Mouse (Mus musculus): ENCODE measurements at regions not wholly inside any gene's neighbourhood (a gene's known extent, or its start where the extent isn't known, plus 50 kb on each side); places are given as distances from the start of the nearest gene placed in this dataset.

DNA sequence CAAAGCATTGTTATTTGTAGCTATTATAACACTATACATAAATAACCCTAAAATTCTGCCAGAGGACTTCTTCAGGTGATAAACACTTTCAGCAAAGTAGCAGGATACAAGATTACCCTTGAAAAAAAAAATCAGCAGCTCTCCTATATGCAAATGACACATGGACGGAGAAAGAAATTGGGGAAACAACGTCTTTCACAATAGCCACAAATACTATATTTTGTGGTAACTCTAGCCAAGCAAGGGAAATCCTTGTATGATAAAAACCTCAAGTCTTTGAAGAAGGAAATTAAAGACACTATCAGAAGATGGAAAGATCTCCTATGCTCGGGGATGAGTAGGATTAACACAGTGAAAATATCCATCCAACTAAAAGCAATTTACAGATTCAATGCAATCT is 344.4 kb upstream of the Fbxo33 start:
- DNase-seq (ENCODE audit: low spot score), result no peak
- Histone ChIP-seq H3K36me3 (no peaks in the 10 kb centered on the region), H3K4me1 (replicated peaks) (no peaks in the 10 kb centered on the region), H3K27ac (no peak overlapping the region), H3K9me3 (no peaks in the 10 kb centered on the region), H3K27me3 (ENCODE audit: insufficient read depth, poor library complexity, severe bottlenecking) (no peaks in the 10 kb centered on the region), H3K4me3 (no peak overlapping the region)
- 91% methylated on average over 3 of the region's 3 CpGs for WGBS

DNA sequence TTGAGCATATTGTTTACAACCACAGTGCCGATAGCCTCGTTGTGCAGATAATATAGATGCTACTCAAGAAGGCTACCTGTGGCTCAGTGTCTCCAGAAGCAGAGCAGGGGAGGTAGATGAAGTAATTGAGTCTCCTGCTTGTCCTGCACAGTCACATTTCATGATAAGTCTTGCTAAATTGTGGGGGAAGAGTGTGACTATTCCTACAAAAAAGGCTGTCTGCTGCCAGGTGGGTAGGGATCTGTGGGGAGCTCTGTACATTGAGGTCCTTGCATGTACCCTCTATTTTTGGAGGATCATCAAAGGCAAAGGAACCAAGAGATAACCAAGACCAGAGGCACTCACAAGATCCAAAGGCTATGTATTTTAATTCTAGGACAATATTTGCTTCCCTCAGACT is 320.3 kb upstream of the Fbxo33 start:
- no peak overlapping the region for H3K4me3 ChIP-seq
- WGBS, result 85% methylated on average over 2 of the region's 2 CpGs

DNA sequence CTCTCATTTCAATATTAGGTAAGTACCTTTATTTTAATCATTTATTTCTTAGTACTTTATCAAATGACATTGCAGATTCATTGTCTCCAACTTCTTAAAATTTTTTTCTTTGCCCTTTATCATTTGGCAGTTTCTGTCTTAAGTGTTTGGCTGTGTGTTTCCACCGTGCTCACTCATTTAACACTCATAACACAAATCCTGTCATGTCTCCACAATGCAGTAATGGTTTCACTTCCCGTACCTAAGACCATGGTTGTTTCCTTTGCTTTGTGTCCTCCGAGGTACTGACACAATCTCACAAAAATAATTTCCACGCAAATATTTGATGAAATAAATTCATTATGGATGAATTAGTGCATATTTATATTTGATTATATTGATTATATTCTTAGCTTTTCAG is 311.0 kb upstream of the Fbxo33 start:
- H3K36me3 ChIP-seq, result no peaks in the 10 kb centered on the region
- no peaks in the 10 kb centered on the region for H3K27me3 ChIP-seq (ENCODE audit: insufficient read depth, poor library complexity, severe bottlenecking)
- no peak for DNase-seq (ENCODE audit: low spot score)
- no peaks in the 10 kb centered on the region for H3K4me1 ChIP-seq (replicated peaks)
- no peak overlapping the region for H3K27ac ChIP-seq
- H3K4me3 ChIP-seq, result no peak overlapping the region
- 92% methylated on average over 4 of the region's 4 CpGs for WGBS
- no peaks in the 10 kb centered on the region for H3K9me3 ChIP-seq

More for the DNA sequence above, 320.3 kb upstream of the Fbxo33 start:
- Histone ChIP-seq H3K9me3 (no peaks in the 10 kb centered on the region), H3K27me3 (ENCODE audit: insufficient read depth, poor library complexity, severe bottlenecking) (no peaks in the 10 kb centered on the region), H3K36me3 (no peaks in the 10 kb centered on the region), H3K4me1 (replicated peaks) (no peaks in the 10 kb centered on the region), H3K27ac (no peak overlapping the region)
- no peak for DNase-seq (ENCODE audit: low spot score)

DNA sequence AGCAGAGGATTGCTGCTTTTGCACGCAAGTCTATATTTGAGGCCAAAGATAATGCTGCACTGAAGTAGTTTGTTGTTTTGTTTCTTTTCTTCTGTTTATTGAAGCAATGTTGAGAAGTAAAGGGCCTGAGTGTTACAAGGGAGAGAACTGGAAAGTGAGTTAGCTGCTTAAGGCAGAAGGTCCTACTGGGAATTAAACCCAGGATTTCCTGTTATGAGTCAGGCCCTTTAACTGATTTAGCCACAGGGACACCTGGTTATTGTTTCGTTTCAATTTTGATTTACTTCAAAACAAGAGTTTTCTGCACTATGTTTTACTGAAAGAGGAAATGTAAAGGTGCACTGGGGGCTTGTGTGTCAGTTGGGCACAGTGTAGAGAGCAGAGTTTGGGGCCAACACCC is 303.8 kb upstream of the Fbxo33 start:
- Histone ChIP-seq H3K36me3 (no peaks in the 10 kb centered on the region), H3K27ac (no peak overlapping the region), H3K4me3 (no peak overlapping the region), H3K9me3 (no peaks in the 10 kb centered on the region), H3K4me1 (replicated peaks) (no peaks in the 10 kb centered on the region), H3K27me3 (ENCODE audit: insufficient read depth, poor library complexity, severe bottlenecking) (no peaks in the 10 kb centered on the region)
- WGBS, result 93% methylated on average over 2 of the region's 2 CpGs
- no peak for DNase-seq (ENCODE audit: low spot score)

DNA sequence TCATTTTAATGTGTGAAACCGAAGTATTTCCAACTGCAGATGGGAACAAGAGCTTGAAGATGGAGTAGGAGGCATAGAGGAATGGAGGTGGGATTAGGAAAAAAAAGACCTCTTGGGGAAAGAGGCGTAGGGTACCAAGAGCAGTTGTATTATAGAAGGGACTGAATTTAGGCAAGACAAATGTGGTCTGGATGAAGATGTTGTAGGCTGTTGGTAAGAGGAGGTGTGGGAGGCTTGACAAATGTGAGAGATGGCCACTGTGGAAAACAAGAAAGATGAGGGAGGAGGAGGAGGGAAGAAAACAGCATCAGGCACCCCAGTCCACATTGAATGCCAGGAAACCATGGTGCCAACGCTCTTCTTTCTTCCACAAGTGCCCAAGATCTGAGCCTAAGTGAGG is 302.4 kb upstream of the Fbxo33 start:
- WGBS, result 87% methylated on average over 3 of the region's 3 CpGs
- Histone ChIP-seq H3K27ac (no peak overlapping the region), H3K27me3 (ENCODE audit: insufficient read depth, poor library complexity, severe bottlenecking) (no peaks in the 10 kb centered on the region)

DNA sequence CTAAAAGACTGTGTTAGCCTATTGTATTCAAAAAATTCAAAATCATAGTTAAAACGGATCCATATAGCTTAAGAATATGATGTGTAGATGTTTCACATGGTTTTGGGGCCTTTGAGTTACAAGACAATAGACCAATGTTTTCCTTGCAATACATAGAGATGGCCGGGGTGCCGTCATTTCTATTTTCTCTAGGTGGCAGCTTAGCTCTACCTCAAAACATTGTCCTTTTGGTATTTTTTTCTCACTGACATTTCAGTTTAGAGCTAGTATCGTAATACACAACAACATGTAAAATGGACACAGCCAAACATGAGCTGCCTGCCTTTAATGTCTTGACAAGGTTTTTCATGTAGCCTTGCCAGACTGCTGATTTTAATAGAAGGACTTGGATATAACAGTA is 290.3 kb upstream of the Fbxo33 start:
- no peaks in the 10 kb centered on the region for H3K4me1 ChIP-seq (replicated peaks)
- DNase-seq (ENCODE audit: low spot score), result no peak
- H3K27ac ChIP-seq, result no peak overlapping the region
- H3K9me3 ChIP-seq, result no peaks in the 10 kb centered on the region
- H3K4me3 ChIP-seq, result no peak overlapping the region
- 91% methylated on average over 4 of the region's 4 CpGs for WGBS
- no peaks in the 10 kb centered on the region for H3K27me3 ChIP-seq (ENCODE audit: insufficient read depth, poor library complexity, severe bottlenecking)
- no peaks in the 10 kb centered on the region for H3K36me3 ChIP-seq

More for the DNA sequence above, 302.4 kb upstream of the Fbxo33 start:
- Histone ChIP-seq H3K4me1 (replicated peaks) (no peaks in the 10 kb centered on the region), H3K4me3 (no peak overlapping the region), H3K36me3 (no peaks in the 10 kb centered on the region), H3K9me3 (no peaks in the 10 kb centered on the region)
- DNase-seq (ENCODE audit: low spot score), result no peak

DNA sequence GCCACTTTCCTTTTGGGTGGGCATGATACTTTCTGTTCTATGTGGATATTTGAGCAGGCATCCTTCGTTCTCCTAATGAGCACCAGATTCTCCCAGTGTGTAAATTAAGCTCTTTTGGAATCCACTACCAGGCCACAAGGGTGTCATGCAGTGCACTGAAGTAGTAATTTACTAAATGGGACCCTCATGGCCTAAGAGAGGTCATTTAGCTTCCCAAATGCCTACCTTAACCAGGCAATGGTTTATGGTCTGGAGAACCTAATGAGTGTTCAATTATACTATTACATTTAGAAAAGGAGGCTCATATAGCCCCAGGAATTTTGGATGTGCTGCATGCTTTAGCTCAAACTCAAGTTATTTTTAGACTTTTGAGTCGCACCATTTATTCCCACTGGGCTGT is 289.6 kb upstream of the Fbxo33 start:
- no peak for DNase-seq (ENCODE audit: low spot score)
- Histone ChIP-seq H3K4me3 (no peak overlapping the region), H3K27me3 (ENCODE audit: insufficient read depth, poor library complexity, severe bottlenecking) (no peaks in the 10 kb centered on the region), H3K4me1 (replicated peaks) (no peaks in the 10 kb centered on the region), H3K36me3 (no peaks in the 10 kb centered on the region), H3K27ac (no peak overlapping the region), H3K9me3 (no peaks in the 10 kb centered on the region)
- 73% methylated on average over 2 of the region's 2 CpGs for WGBS

DNA sequence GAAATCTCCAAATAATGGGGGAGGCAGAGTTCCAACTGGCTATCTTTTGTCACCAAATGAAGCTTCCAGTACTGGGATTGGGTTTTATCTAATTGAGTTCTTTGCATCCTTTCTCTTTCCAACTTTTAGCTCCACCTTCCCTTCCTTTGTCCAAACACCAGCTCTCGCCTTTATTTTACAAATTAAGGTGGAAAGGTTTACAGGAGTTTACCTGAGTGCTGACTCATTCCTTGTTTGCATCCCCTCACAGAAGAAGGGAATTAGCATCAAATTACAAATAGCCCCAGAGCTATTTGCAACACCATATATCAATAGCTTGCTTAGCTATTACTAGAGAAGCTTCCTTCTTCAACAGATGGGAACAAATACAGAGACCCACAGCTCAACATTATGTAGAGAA is 287.9 kb upstream of the Fbxo33 start:
- Histone ChIP-seq H3K27me3 (ENCODE audit: insufficient read depth, poor library complexity, severe bottlenecking) (no peaks in the 10 kb centered on the region), H3K4me1 (replicated peaks) (no peaks in the 10 kb centered on the region), H3K27ac (no peak overlapping the region), H3K36me3 (no peaks in the 10 kb centered on the region), H3K9me3 (no peaks in the 10 kb centered on the region), H3K4me3 (no peak overlapping the region)
- DNase-seq (ENCODE audit: low spot score), result no peak
- WGBS, result 42% methylated on average over 1 of the region's 1 CpGs

DNA sequence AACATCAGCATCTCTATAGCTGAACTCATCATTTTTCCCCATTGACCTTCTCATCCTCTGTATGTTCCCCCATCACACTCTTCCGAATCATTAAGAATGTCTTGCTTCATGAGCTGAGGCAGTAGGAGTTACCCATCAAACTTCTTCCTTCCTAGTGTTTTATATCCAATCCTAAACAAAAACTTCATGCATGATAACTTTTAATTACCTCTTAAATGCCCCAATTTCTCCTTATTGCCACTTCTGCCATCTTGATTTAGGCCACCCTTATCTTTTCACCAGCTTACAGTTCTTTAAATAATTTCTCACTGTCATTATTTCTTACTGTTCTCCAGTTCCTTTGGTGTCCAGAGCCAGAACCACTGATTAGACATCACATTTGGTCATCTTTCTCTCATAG is 277.9 kb upstream of the Fbxo33 start:
- DNase-seq (ENCODE audit: low spot score), result no peak
- Histone ChIP-seq H3K9me3 (no peaks in the 10 kb centered on the region), H3K4me1 (replicated peaks) (no peaks in the 10 kb centered on the region), H3K27me3 (ENCODE audit: insufficient read depth, poor library complexity, severe bottlenecking) (no peaks in the 10 kb centered on the region), H3K4me3 (no peak overlapping the region), H3K36me3 (no peaks in the 10 kb centered on the region), H3K27ac (no peak overlapping the region)
- 93% methylated on average over 1 of the region's 1 CpGs for WGBS

DNA sequence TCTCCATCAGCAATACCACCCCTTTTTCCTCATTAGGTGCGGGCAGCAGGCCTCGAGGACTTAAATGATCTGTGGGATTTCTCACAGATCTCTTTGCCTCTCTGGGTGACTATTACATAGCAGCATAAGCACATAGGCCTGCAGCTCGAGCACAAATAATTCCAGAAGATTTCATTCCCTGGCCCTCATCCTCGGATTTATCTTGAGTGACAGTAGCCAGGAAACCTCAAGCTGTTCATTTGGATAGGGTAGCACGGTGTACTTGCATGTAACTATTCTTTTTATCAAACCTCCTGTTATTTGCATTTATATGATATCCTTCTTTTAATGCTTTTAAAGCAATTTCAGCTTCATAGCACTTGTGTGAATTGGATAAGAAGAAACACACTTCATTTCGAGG is 268.5 kb upstream of the Fbxo33 start:
- H3K36me3 ChIP-seq, result no peaks in the 10 kb centered on the region
- DNase-seq (ENCODE audit: low spot score), result no peak
- H3K9me3 ChIP-seq, result no peaks in the 10 kb centered on the region
- H3K27ac ChIP-seq, result no peak overlapping the region
- 87% methylated on average over 6 of the region's 6 CpGs for WGBS
- H3K4me1 ChIP-seq (replicated peaks), result no peaks in the 10 kb centered on the region
- H3K27me3 ChIP-seq (ENCODE audit: insufficient read depth, poor library complexity, severe bottlenecking), result no peaks in the 10 kb centered on the region
- H3K4me3 ChIP-seq, result no peak overlapping the region

DNA sequence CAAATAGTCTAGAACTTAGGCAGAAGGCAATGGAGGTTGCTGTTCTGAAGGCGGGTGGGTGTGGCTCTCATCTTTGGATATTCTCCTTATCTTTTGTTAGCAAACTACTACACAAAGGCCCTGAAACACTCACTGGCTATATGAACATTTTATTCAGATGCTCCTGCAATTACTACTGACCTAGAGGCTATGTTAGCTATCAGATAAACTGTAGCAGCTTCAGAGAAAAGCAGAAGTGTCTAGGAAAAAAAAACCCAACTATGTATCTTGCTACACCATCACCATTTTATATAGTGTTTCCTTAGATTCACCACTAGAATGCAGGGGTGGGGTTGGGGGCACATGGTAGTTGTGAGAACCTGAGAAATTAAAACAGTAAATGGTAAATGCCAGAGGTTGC is 268.0 kb upstream of the Fbxo33 start:
- Histone ChIP-seq H3K27me3 (ENCODE audit: insufficient read depth, poor library complexity, severe bottlenecking) (no peaks in the 10 kb centered on the region), H3K36me3 (no peaks in the 10 kb centered on the region), H3K27ac (no peak overlapping the region), H3K4me1 (replicated peaks) (no peaks in the 10 kb centered on the region), H3K9me3 (no peaks in the 10 kb centered on the region), H3K4me3 (no peak overlapping the region)
- DNase-seq (ENCODE audit: low spot score), result no peak
- 87% methylated on average over 1 of the region's 1 CpGs for WGBS

DNA sequence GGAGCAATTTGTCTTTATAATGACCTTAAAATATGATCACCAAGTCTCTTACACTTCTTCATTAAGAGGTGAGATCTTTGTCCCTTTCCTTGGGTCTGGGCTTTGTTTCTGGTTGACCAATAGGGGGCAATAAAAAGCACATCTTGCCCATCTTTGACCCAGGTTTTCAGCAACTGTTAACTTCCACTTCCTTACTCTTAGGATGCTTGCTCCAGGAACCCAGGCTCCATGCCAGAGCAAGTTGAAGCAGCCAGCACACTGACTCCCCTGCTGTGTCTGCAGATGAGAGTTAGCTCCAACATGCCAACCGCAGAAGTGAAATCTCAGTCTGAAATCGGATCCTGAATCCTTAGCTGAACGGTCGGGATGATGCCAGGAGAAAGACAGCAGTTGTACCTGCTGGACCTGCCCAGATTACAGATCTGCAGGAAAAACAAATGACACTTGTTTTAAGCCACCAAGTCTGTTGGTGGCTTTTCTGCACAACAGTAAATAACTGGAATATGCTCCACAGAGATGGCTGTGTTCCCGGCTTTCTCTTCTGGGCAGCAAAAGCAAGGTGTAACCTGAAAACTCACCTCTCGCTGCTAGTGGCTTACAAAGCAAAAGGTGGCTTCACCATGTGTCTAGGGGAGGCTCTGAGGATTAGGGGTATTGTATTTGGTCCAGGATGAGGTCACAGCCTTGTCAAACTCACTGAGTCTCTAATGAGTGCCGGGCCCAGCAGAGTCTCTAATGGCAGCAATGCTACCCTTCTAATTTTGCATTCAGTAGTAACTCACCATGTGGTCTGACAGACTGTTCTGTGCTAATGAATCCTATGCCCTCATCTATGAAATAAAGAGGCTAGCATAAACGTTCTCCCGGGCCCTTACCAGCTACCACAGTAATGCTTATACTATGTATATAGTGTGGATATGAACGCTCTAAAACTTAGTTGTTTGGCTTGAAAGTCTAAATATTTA is 241.8 kb upstream of the Fbxo33 start:
- Histone ChIP-seq H3K27me3 (ENCODE audit: insufficient read depth, poor library complexity, severe bottlenecking) (no peaks in the 10 kb centered on the region), H3K27ac (no peak overlapping the region), H3K36me3 (no peaks in the 10 kb centered on the region), H3K4me1 (replicated peaks) (no peaks in the 10 kb centered on the region), H3K9me3 (no peaks in the 10 kb centered on the region), H3K4me3 (no peak overlapping the region)
- DNase-seq (ENCODE audit: low spot score), result no peak
- 85% methylated on average over 10 of the region's 10 CpGs for WGBS

DNA sequence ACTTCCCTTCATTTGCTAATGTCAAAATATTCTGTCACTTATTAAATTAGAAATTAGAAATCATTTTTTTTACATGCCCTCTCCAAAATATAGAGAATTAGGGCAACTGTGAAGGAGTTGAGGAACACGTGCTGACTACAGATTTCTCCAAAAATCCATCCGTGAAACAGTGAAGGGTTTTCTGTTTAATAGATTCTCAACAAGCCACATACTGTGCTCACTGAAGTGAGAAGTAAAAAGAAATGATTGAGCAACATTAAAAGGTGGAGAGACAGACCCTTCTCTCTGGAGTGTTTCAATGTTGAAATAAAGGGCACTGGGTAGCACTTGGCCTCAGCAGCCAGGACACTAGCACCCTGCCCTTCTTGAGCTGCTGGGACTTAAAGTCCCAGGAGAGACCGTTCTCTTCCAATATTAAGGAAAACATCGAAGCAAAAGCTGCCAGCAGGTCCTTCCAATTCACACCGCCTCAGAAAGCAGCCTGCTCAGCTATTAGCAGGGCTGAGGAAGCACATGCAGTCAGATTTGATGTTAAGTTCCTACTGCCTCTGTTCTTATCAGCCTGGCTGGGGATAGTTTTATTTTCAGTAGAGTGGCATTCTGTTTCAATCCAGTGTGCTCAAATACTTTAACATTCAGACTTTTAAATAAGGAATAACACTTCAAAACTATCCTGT is 236.8 kb upstream of the Fbxo33 start:
- 73% methylated on average over 5 of the region's 5 CpGs for WGBS
- Histone ChIP-seq H3K27me3 (ENCODE audit: insufficient read depth, poor library complexity, severe bottlenecking) (no peaks in the 10 kb centered on the region), H3K36me3 (no peaks in the 10 kb centered on the region), H3K9me3 (no peaks in the 10 kb centered on the region), H3K4me1 (replicated peaks) (no peaks in the 10 kb centered on the region), H3K4me3 (no peak overlapping the region), H3K27ac (no peak overlapping the region)
- no peak for DNase-seq (ENCODE audit: low spot score)
